8 mouse cellular contexts compared by ENCODE assay signal in the genomic region with DNA sequence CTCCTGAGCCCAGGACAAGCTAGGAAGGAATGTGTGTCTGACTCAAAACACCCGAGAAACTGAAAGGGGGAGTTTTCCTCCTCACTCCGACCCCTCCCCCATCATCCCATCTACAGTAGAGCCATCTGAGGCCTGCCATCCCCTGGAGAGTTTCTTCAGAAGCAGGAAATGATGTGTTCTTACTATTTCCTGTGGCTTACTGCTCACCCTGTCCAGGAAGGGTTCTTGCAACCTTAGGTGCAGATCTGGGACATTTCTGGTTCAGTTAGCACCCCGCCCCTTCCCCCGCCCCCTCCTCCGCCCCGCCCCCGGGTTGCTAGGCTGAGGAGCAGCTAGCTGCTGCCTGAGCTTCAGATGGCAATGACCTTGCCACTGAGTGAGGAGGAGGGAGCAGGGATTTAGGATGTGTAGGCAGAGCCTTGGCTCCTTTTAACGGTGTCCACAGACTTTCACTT. TPM values are rescaled to one million over a fixed set of nuclear protein-coding genes. Genes with fewer than 3 reads are reported as not detected.
DNase-seq lines count a peak whose midpoint lies in the region; ATAC-seq and TF ChIP-seq lines count a peak whose summit lies in the region.

No protein-coding gene starts in this region.

- dilution Hi-C loops in CH12.LX (cut with MboI; ENCODE audit: extremely low pct_ligation_motif_present, extremely low pct_unique_long_range_greater_than_20kb, low sequenced_read_pairs): no loop called here

- peak; percentile 63 for TF ChIP-seq POLR2A in CH12.LX (IDR thresholded peaks at IDR 0.05; ENCODE audit: low read depth, low read length)

- in situ Hi-C loops in CH12.LX (cut with MboI; ENCODE audit: low pct_ligation_motif_present, low pct_unique_long_range_greater_than_20kb, low sequenced_read_pairs): no loop called here

- no peak for TF ChIP-seq CTCF in CH12.LX (conservative IDR thresholded peaks at IDR 0.05 in 1 of 2, IDR thresholded peaks at IDR 0.05 in 1 of 2; ENCODE audit: low read depth in 2 of 2, low read length in 2 of 2)

- H3K9ac ChIP-seq in CH12.LX (ENCODE audit: insufficient read depth, low read depth): 0 out of 2 replicates have a peak overlapping the region, but pooled peaks have one; percentile 13

- ATAC-seq in erythroid progenitor cell, adult 5-6 weeks (replicated peaks; ENCODE audit: low FRiP score, poor library complexity, severe bottlenecking): no peak; the same call in 1 of the 2 replicates

- TF ChIP-seq RAD21 in CH12.LX (IDR thresholded peaks at IDR 0.05; ENCODE audit: low read depth, low read length): peak; percentile 1

- peaks cover 3% of the 10 kb centered on the region; the same call in 1 of the 2 replicates for H3K79me2 ChIP-seq in CH12.LX (replicated peaks; ENCODE audit: control insufficient read depth, extremely low read depth, insufficient read depth, poor library complexity, severe bottlenecking)

- TF ChIP-seq EP300 in CH12.LX (IDR thresholded peaks at IDR 0.05; ENCODE audit: low read length): peak; percentile 86

- no peaks in the 10 kb centered on the region for H3K9me3 ChIP-seq in CH12.LX (replicated peaks; ENCODE audit: low read length)

- H3K36me3 ChIP-seq in CH12.LX (replicated peaks in 1 of 2; ENCODE audit: control insufficient read depth in 1 of 2, insufficient read depth in 1 of 2, low read length in 1 of 2): peaks cover 5 to 48% of the 10 kb centered on the region in 2 experiments
- H3K36me3 ChIP-seq in splenic B cell, adult 2 months (ENCODE audit: control insufficient read depth, insufficient read depth, low read length, poor library complexity, severe bottlenecking): no peaks in the 10 kb centered on the region

- peak overlapping the region; percentile 74 for H3K4me2 ChIP-seq in CH12.LX (ENCODE audit: insufficient read depth, low read depth, poor library complexity, severe bottlenecking)

- peaks cover 46 to 84% of the 10 kb centered on the region in 2 experiments for H3K4me1 ChIP-seq in CH12.LX (ENCODE audit: control insufficient read depth in 1 of 2, insufficient read depth in 2 of 2)

- H3K27ac ChIP-seq in CH12.LX (ENCODE audit: insufficient read depth, low read depth): peak overlapping the region; percentile 99

- H3K4me3 ChIP-seq in CH12.LX (replicated peaks in 1 of 3; ENCODE audit: low read depth in 2 of 3, low read length in 2 of 3, poor library complexity in 1 of 3): no peak overlapping the region

- no peaks in the 10 kb centered on the region for H3K27me3 ChIP-seq in CH12.LX (replicated peaks)
- no peaks in the 10 kb centered on the region for H3K27me3 ChIP-seq in splenic B cell, adult 2 months (ENCODE audit: control insufficient read depth, insufficient read depth, low read length, poor library complexity, severe bottlenecking)

- DNase-seq in CH12.LX (ENCODE audit: extremely low read depth): peak; percentile 98
- peak; percentile 77 for DNase-seq in adipocyte (ENCODE audit: low spot score)
- DNase-seq in forelimb bud, embryonic 11.5 days (ENCODE audit: low read depth, low spot score): peak; percentile 61
- peak; percentile 58 for DNase-seq in kidney, adult 9 months
- DNase-seq in lung, postnatal 36 days: peak; percentile 61
- peak; percentile 89 for DNase-seq in splenic B cell, adult 2 months (ENCODE audit: low read depth, low spot score)
- no peak for DNase-seq in cerebellum, postnatal 36 days

TF ChIP-seq in CH12.LX, 34 proteins besides CTCF, POLR2A, EP300 and RAD21:
- TF ChIP-seq BHLHE40 (IDR thresholded peaks at IDR 0.05; ENCODE audit: low read depth, low read length) (peak; percentile 84), USF2 (conservative IDR thresholded peaks at IDR 0.05; ENCODE audit: low read depth, low read length) (no peak), MXI1 (IDR thresholded peaks at IDR 0.05; ENCODE audit: low read depth, low read length) (no peak; the same call in 1 of the 2 replicates), MYC (IDR thresholded peaks at IDR 0.05; ENCODE audit: low read depth, low read length) (peak; percentile 55; the same call in 1 of the 2 replicates), NRF1 (IDR thresholded peaks at IDR 0.05; ENCODE audit: low read depth, low read length) (0 out of 2 replicates have a peak, but pooled peaks have one; percentile 8), ETS1 (conservative IDR thresholded peaks at IDR 0.05; ENCODE audit: low read depth, low read length) (peak; percentile 97), JUND (conservative IDR thresholded peaks at IDR 0.05; ENCODE audit: low read depth, low read length) (peak; percentile 73), MAFK (IDR thresholded peaks at IDR 0.05; ENCODE audit: insufficient replicate concordance, low read length) (0 out of 2 replicates have a peak, but pooled peaks have one; percentile 53), SIN3A (IDR thresholded peaks at IDR 0.05; ENCODE audit: low read length) (peak; percentile 74), GABPA (IDR thresholded peaks at IDR 0.05; ENCODE audit: insufficient replicate concordance, low read depth, low read length) (no peak), CHD1 (IDR thresholded peaks at IDR 0.05; ENCODE audit: low read depth, low read length) (no peak), NELFE (IDR thresholded peaks at IDR 0.05; ENCODE audit: low read depth, low read length) (0 out of 2 replicates have a peak, but pooled peaks have one; percentile 46), IRF4 (IDR thresholded peaks at IDR 0.05; ENCODE audit: low read depth, low read length) (peak; percentile 96), MEF2A (IDR thresholded peaks at IDR 0.05; ENCODE audit: borderline replicate concordance, low read depth, low read length) (peak; percentile 88), TCF12 (IDR thresholded peaks at IDR 0.05; ENCODE audit: low read depth, low read length) (peak; percentile 83), MAZ (IDR thresholded peaks at IDR 0.05; ENCODE audit: low read depth, low read length) (peak; percentile 94), HCFC1 (IDR thresholded peaks at IDR 0.05; ENCODE audit: low read depth, low read length) (peak; percentile 67), JUN (IDR thresholded peaks at IDR 0.05; ENCODE audit: insufficient read depth, low read depth, low read length) (peak; percentile 69), ELF1 (IDR thresholded peaks at IDR 0.05; ENCODE audit: low read depth, low read length) (peak; percentile 78), ZKSCAN1 (IDR thresholded peaks at IDR 0.05; ENCODE audit: borderline replicate concordance, low read depth, low read length) (no peak), UBTF (IDR thresholded peaks at IDR 0.05; ENCODE audit: low read depth, low read length) (no peak), CHD2 (IDR thresholded peaks at IDR 0.05; ENCODE audit: low read length) (peak; percentile 89), KAT2A (IDR thresholded peaks at IDR 0.05; ENCODE audit: insufficient replicate concordance, low read length) (peak; percentile 77), RCOR1 (conservative IDR thresholded peaks at IDR 0.05; ENCODE audit: low read depth, low read length) (peak; percentile 78; the same call in 1 of the 2 replicates), TBP (conservative IDR thresholded peaks at IDR 0.05; ENCODE audit: low read depth, low read length) (no peak), POLR2AphosphoS2 (IDR thresholded peaks at IDR 0.05; ENCODE audit: low read depth, low read length) (no peak), ZC3H11A (IDR thresholded peaks at IDR 0.05; ENCODE audit: low read depth, low read length) (no peak)
TF ChIP-seq in CH12.LX: peak in this region for 18.

RNA-seq across cellular contexts. Expression of gene Ccin, which starts 11.1 kb away (rescaled TPM):
- total RNA-seq in CH12.LX (2012; rRNA removed) (not detected in 2 replicates), CH12.LX (2014; rRNA removed) (0.11 TPM in 1 of 2 replicates, not detected in the other)
- not detected in 2 replicates for polyA plus RNA-seq in CH12.LX (2012; ENCODE audit: insufficient read length, low read depth)
- total RNA-seq in erythroid progenitor cell, adult 5-6 weeks (2015; ENCODE audit: low replicate concordance): not detected in 2 replicates
- not detected in 2 replicates for total RNA-seq in erythroid progenitor cell, adult 5-6 weeks (2017; ENCODE audit: low replicate concordance)

RNA-seq across cellular contexts. Expression of gene Glipr2, which starts 15.0 kb away (rescaled TPM):
- total RNA-seq in CH12.LX (2012; rRNA removed): 47.6 and 60.3 TPM in 2 replicates
- total RNA-seq in CH12.LX (2014; rRNA removed): 138 and 146 TPM in 2 replicates
- 57.2 and 62.8 TPM in 2 replicates for polyA plus RNA-seq in CH12.LX (2012; ENCODE audit: insufficient read length, low read depth)
- 9.6 and 20.2 TPM in 2 replicates for total RNA-seq in erythroid progenitor cell, adult 5-6 weeks (2015; ENCODE audit: low replicate concordance)
- total RNA-seq in erythroid progenitor cell, adult 5-6 weeks (2017; ENCODE audit: low replicate concordance): 10.7 and 16.8 TPM in 2 replicates

RNA-seq across cellular contexts. Expression of gene Clta, which starts 32.1 kb away (rescaled TPM):
- total RNA-seq in CH12.LX (2012; rRNA removed) (301 and 349 TPM in 2 replicates), CH12.LX (2014; rRNA removed) (450 and 454 TPM in 2 replicates)
- polyA plus RNA-seq in CH12.LX (2012; ENCODE audit: insufficient read length, low read depth): 454 and 493 TPM in 2 replicates
- 151 and 166 TPM in 2 replicates for total RNA-seq in erythroid progenitor cell, adult 5-6 weeks (2015; ENCODE audit: low replicate concordance)
- 108 and 147 TPM in 2 replicates for total RNA-seq in erythroid progenitor cell, adult 5-6 weeks (2017; ENCODE audit: low replicate concordance)

Comparison
In these comparisons a context has a peak if more than half of its experiments do, and no peak if none do; other contexts are left out.
1. DNase-seq: peak in CH12.LX (single experiment), adipocyte (single experiment), forelimb bud, embryonic 11.5 days (single experiment), kidney, adult 9 months (single experiment), lung, postnatal 36 days (single experiment) and splenic B cell, adult 2 months (single experiment); none in cerebellum, postnatal 36 days (0 of 2).